Mouse (Mus musculus) MEL (cell line): ENCODE data around the gene Bscl2. TPM values are rescaled to one million over a fixed set of nuclear protein-coding genes. Genes with fewer than 3 reads are reported as not detected.

ENCODE experiments used
- DNase-seq: peaks from one replicate; pipeline ENCODE4 v3.0.0; 2011; ENCODE audit warnings: low read depth, low spot score
- H3K27ac ChIP-seq: 2 replicates; pipeline ENCODE4 v1.5.1; 2012; ENCODE audit warnings: low read depth, mild to moderate bottlenecking, control low read depth, low read length, moderate library complexity; ENCODE audit not compliant: control insufficient read depth
- H3K27me3 ChIP-seq, 2 experiments: fragments of 150-350 bp in 1 of 2; sonication (generic) in 1 of 2; 2 replicates each; pipeline ENCODE4 v1.6.1; 2012; ENCODE audit warnings: low read length in 2 of 2, mild to moderate bottlenecking in 2 of 2, improper control_type of control experiment in 1 of 2, moderate library complexity in 1 of 2; ENCODE audit not compliant: insufficient read depth in 2 of 2, control insufficient read depth in 1 of 2
- H3K36me3 ChIP-seq, 2 experiments: 2 replicates each; pipeline ENCODE4 v1.6.1; 2012 to 2014; ENCODE audit warnings: low read length in 2 of 2, improper control_type of control experiment in 1 of 2, inconsistent platforms in 1 of 2, mild to moderate bottlenecking in 1 of 2; ENCODE audit not compliant: insufficient read depth in 2 of 2, control insufficient read depth in 1 of 2
- H3K4me1 ChIP-seq, 2 experiments: fragments of 150-350 bp in 1 of 2; sonication (generic) in 1 of 2; 2 replicates each; pipeline ENCODE4 v1.6.1; 2012; ENCODE audit warnings: low read length in 2 of 2, improper control_type of control experiment in 1 of 2, mild to moderate bottlenecking in 1 of 2; ENCODE audit not compliant: insufficient read depth in 2 of 2, control insufficient read depth in 1 of 2
- H3K4me3 ChIP-seq, 2 experiments: fragments of 150-350 bp in 1 of 2; sonication (generic) in 1 of 2; 2 replicates each; pipeline ENCODE4 v1.5.1; 2012; ENCODE audit warnings: low read depth in 2 of 2, low read length in 2 of 2, mild to moderate bottlenecking in 2 of 2, moderate library complexity in 2 of 2, control low read depth in 1 of 2, improper control_type of control experiment in 1 of 2; ENCODE audit not compliant: control insufficient read depth in 1 of 2, insufficient read depth in 1 of 2
- H3K79me2 ChIP-seq: 2 replicates; pipeline ENCODE4 v1.6.1; 2012; ENCODE audit warnings: mild to moderate bottlenecking, low read length, moderate library complexity; ENCODE audit not compliant: control insufficient read depth, poor library complexity, insufficient read depth
- H3K9ac ChIP-seq: 2 replicates; pipeline ENCODE4 v1.6.1; 2012; ENCODE audit warnings: low read depth, mild to moderate bottlenecking, control low read depth, low read length, moderate library complexity; ENCODE audit not compliant: control insufficient read depth, poor library complexity, severe bottlenecking
- H3K9me3 ChIP-seq: fragments of 150-350 bp; sonication (generic); replicated peaks from 2 replicates; pipeline ENCODE4 v1.6.1; 2012; ENCODE audit warnings: mild to moderate bottlenecking, low read length, improper control_type of control experiment, moderate library complexity; ENCODE audit not compliant: insufficient read depth
- CHD2 ChIP-seq: IDR thresholded peaks from 2 replicates; pipeline ENCODE4 v1.6.1; 2011; ENCODE audit warnings: low read length, improper control_type of control experiment
- CTCF ChIP-seq, 3 experiments: IDR thresholded peaks in 2 of 3; conservative IDR thresholded peaks in 1 of 3; 2 replicates each; pipeline ENCODE4 v1.5.1; 2011 to 2012; ENCODE audit warnings: low read length in 3 of 3, low read depth in 2 of 3, mild to moderate bottlenecking in 2 of 3, improper control_type of control experiment in 1 of 3, inconsistent platforms in 1 of 3, mixed read lengths in 1 of 3, moderate library complexity in 1 of 3; ENCODE audit not compliant: control insufficient read depth in 1 of 3, insufficient read depth in 1 of 3, poor library complexity in 1 of 3, severe bottlenecking in 1 of 3
- ELF1 ChIP-seq: IDR thresholded peaks from 2 replicates; pipeline ENCODE4 v1.6.1; 2014; ENCODE audit warnings: low read depth, mild to moderate bottlenecking, inconsistent platforms, low read length, improper control_type of control experiment, moderate library complexity
- EP300 ChIP-seq, 2 experiments: IDR thresholded peaks; 2 replicates each; pipeline ENCODE4 v1.6.1; 2011; ENCODE audit warnings: improper control_type of control experiment in 2 of 2, low read length in 2 of 2, low read depth in 1 of 2, mild to moderate bottlenecking in 1 of 2
- ETS1 ChIP-seq: IDR thresholded peaks from 2 replicates; pipeline ENCODE4 v1.6.1; 2012; ENCODE audit warnings: low read depth, mild to moderate bottlenecking, inconsistent platforms, low read length, improper control_type of control experiment, moderate library complexity
- GABPA ChIP-seq: IDR thresholded peaks from 2 replicates; pipeline ENCODE4 v1.6.1; 2012; ENCODE audit warnings: low read depth, mild to moderate bottlenecking, inconsistent platforms, low read length, improper control_type of control experiment, moderate library complexity
- GATA1 ChIP-seq: IDR thresholded peaks from 2 replicates; pipeline ENCODE4 v1.6.1; 2011; ENCODE audit warnings: low read depth, low read length, improper control_type of control experiment
- HCFC1 ChIP-seq: IDR thresholded peaks from 2 replicates; pipeline ENCODE4 v1.6.1; 2012; ENCODE audit warnings: low read depth, mild to moderate bottlenecking, inconsistent platforms, low read length, improper control_type of control experiment, moderate library complexity
- JUND ChIP-seq: IDR thresholded peaks from 2 replicates; pipeline ENCODE4 v1.6.1; 2011; ENCODE audit warnings: low read depth, mild to moderate bottlenecking, improper control_type of control experiment, low read length
- KAT2A ChIP-seq: conservative IDR thresholded peaks from 2 replicates; pipeline ENCODE4 v1.6.1; 2012; ENCODE audit warnings: low read depth, low read length, improper control_type of control experiment, inconsistent platforms
- MAFK ChIP-seq: IDR thresholded peaks from 2 replicates; pipeline ENCODE4 v1.6.1; 2011; ENCODE audit warnings: low read depth, mild to moderate bottlenecking, low read length, improper control_type of control experiment, borderline replicate concordance
- MAX ChIP-seq: IDR thresholded peaks from 2 replicates; pipeline ENCODE4 v1.6.1; 2011; ENCODE audit warnings: low read length, improper control_type of control experiment
- MAZ ChIP-seq: IDR thresholded peaks from 2 replicates; pipeline ENCODE4 v1.6.1; 2012; ENCODE audit warnings: low read depth, mild to moderate bottlenecking, inconsistent platforms, low read length, improper control_type of control experiment
- MEF2A ChIP-seq: IDR thresholded peaks from 2 replicates; pipeline ENCODE4 v1.6.1; 2014; ENCODE audit warnings: low read depth, mild to moderate bottlenecking, inconsistent platforms, low read length, improper control_type of control experiment; ENCODE audit not compliant: poor library complexity, insufficient replicate concordance, severe bottlenecking; ENCODE audit errors: extremely low read depth
- MYB ChIP-seq: IDR thresholded peaks from 2 replicates; pipeline ENCODE4 v1.6.1; 2011; ENCODE audit warnings: mild to moderate bottlenecking, low read depth, low read length, improper control_type of control experiment
- MYC ChIP-seq: IDR thresholded peaks from 2 replicates; pipeline ENCODE4 v1.6.1; 2011; ENCODE audit warnings: low read depth, mild to moderate bottlenecking, low read length, improper control_type of control experiment, moderate library complexity
- NRF1 ChIP-seq: IDR thresholded peaks from 2 replicates; pipeline ENCODE4 v1.6.1; 2014; ENCODE audit warnings: low read depth, mild to moderate bottlenecking, inconsistent platforms, low read length, improper control_type of control experiment, moderate library complexity; ENCODE audit not compliant: poor library complexity, insufficient read depth, severe bottlenecking
- POLR2A ChIP-seq, 2 experiments: IDR thresholded peaks; 2 replicates each; pipeline ENCODE4 v1.6.1; 2011 to 2012; ENCODE audit warnings: low read length in 2 of 2, mild to moderate bottlenecking in 2 of 2, control low read depth in 1 of 2, improper control_type of control experiment in 1 of 2, low read depth in 1 of 2, moderate library complexity in 1 of 2; ENCODE audit not compliant: control insufficient read depth in 1 of 2, insufficient read depth in 1 of 2, poor library complexity in 1 of 2
- POLR2AphosphoS2 ChIP-seq: IDR thresholded peaks from 2 replicates; pipeline ENCODE4 v1.6.1; 2011; ENCODE audit warnings: low read length, improper control_type of control experiment
- POLR2AphosphoS5 ChIP-seq: IDR thresholded peaks from 2 replicates; pipeline ENCODE4 v1.6.1; 2012; ENCODE audit warnings: low read depth, borderline replicate concordance, mild to moderate bottlenecking, inconsistent platforms, low read length, moderate library complexity, mixed read lengths
- RAD21 ChIP-seq: IDR thresholded peaks from 2 replicates; pipeline ENCODE4 v1.6.1; 2011; ENCODE audit warnings: mild to moderate bottlenecking, low read depth, low read length, improper control_type of control experiment
- TAL1 ChIP-seq: IDR thresholded peaks from 2 replicates; pipeline ENCODE4 v1.6.1; 2012; ENCODE audit warnings: mild to moderate bottlenecking, inconsistent platforms, low read length, moderate library complexity, mixed read lengths
- UBTF ChIP-seq: IDR thresholded peaks from 2 replicates; pipeline ENCODE4 v1.6.1; 2012; ENCODE audit warnings: low read depth, mild to moderate bottlenecking, inconsistent platforms, low read length, improper control_type of control experiment, moderate library complexity, borderline replicate concordance; ENCODE audit not compliant: insufficient read depth
- USF1 ChIP-seq: IDR thresholded peaks from 2 replicates; pipeline ENCODE4 v1.6.1; 2014; ENCODE audit warnings: low read depth, mild to moderate bottlenecking, inconsistent platforms, low read length, improper control_type of control experiment, moderate library complexity
- USF2 ChIP-seq, 2 experiments: IDR thresholded peaks; 2 replicates each; pipeline ENCODE4 v1.6.1; 2011 to 2012; ENCODE audit warnings: improper control_type of control experiment in 2 of 2, low read length in 2 of 2, borderline replicate concordance in 1 of 2, inconsistent platforms in 1 of 2, low read depth in 1 of 2, mild to moderate bottlenecking in 1 of 2; ENCODE audit not compliant: insufficient read depth in 1 of 2
- ZC3H11A ChIP-seq: IDR thresholded peaks from 2 replicates; pipeline ENCODE4 v1.6.1; 2012; ENCODE audit warnings: low read depth, mild to moderate bottlenecking, inconsistent platforms, low read length, improper control_type of control experiment
- ZNF384 ChIP-seq: IDR thresholded peaks from 2 replicates; pipeline ENCODE4 v1.6.1; 2012; ENCODE audit warnings: low read depth, mild to moderate bottlenecking, inconsistent platforms, low read length, improper control_type of control experiment
- polyA plus RNA-seq, 2 experiments: library from polyadenylated mRNA; stranded (reverse) in 1 of 2; unstranded in 1 of 2; fragments of >175 nt in 1 of 2; fragments of >200 nt in 1 of 2; gene quantifications; 2 replicates each; pipeline versions ENCODE4 v1.2.1 to v1.2.4; 2012; ENCODE audit warnings: low replicate concordance in 2 of 2, low read depth in 1 of 2; ENCODE audit not compliant: insufficient read length in 2 of 2, insufficient read depth in 1 of 2, missing spikeins in 1 of 2
- total RNA-seq: library from RNA; depleted of rRNA; stranded (reverse); fragments of 300-350 nt; gene quantifications from 2 replicates; pipeline ENCODE4 v1.2.3, GENCODE M21; 2012

Bscl2 gene
- total and polyA plus RNA-seq, 3 experiments = 26.0 to 51.3 TPM; not detected in 1

GRCm38 (mm10) chr19:8883616-8884015 is 46.3 kb downstream of the Bscl2 start, which contains the start of the genes Lbhd1 and Gm49403:
Gene Lbhd1, plus strand, starts transcription at chr19:8883732.
Gene Gm49403, plus strand, starts transcription at chr19:8883930.
- peaks cover 0 to 10% of the 10 kb centered on the region in 2 experiments; a peak in 1 of 4 replicates for H3K4me1 ChIP-seq
- TF ChIP-seq USF2 (IDR thresholded peaks at IDR 0.05; ENCODE audit: borderline replicate concordance in 1 of 2, insufficient read depth in 1 of 2, low read depth in 1 of 2, low read length in 2 of 2) (no peak), MAX (no peak), POLR2AphosphoS2 (no peak), HCFC1 (no peak), MEF2A (no peak), EP300 (IDR thresholded peaks at IDR 0.05; ENCODE audit: low read depth in 1 of 2, low read length in 2 of 2) (no peak), ZNF384 (no peak), MYC (no peak), KAT2A (no peak), MAFK (no peak), POLR2A (IDR thresholded peaks at IDR 0.05; ENCODE audit: control insufficient read depth in 1 of 2, insufficient read depth in 1 of 2, low read depth in 1 of 2, low read length in 2 of 2, poor library complexity in 1 of 2) (no peak), CHD2 (no peak), CTCF (IDR thresholded peaks at IDR 0.05 in 2 of 3, conservative IDR thresholded peaks at IDR 0.05 in 1 of 3; ENCODE audit: control insufficient read depth in 1 of 3, insufficient read depth in 1 of 3, low read depth in 2 of 3, low read length in 3 of 3, poor library complexity in 1 of 3, severe bottlenecking in 1 of 3) (no peak), TAL1 (no peak), ETS1 (no peak), GATA1 (no peak)
- TF ChIP-seq, all 39 proteins: peak for 0
- peaks cover 14% of the 10 kb centered on the region for H3K79me2 ChIP-seq
- H3K9me3 ChIP-seq = no peaks in the 10 kb centered on the region
- no peak within 1 kb of the TSS for H3K4me3 ChIP-seq
- H3K9ac ChIP-seq = no peak within 1 kb of the TSS
- no peaks in the 10 kb centered on the region for H3K27me3 ChIP-seq
- peaks cover 0 to 18% of the 10 kb centered on the region in 2 experiments; a peak in 2 of 4 replicates for H3K36me3 ChIP-seq
- no peak for DNase-seq
- no peak within 1 kb of the TSS for H3K27ac ChIP-seq

GRCm38 (mm10) chr19:8886916-8887584 is 49.8 kb downstream of the Bscl2 start:
- H3K36me3 ChIP-seq = peaks cover 0 to 30% of the 10 kb centered on the region in 2 experiments; a peak in 2 of 4 replicates
- H3K9me3 ChIP-seq = no peaks in the 10 kb centered on the region
- peak overlapping the region; percentile 75 to 85; a peak in 3 of 4 replicates for H3K4me3 ChIP-seq
- H3K79me2 ChIP-seq = peaks cover 26% of the 10 kb centered on the region
- peak overlapping the region; percentile 91 for H3K27ac ChIP-seq
- H3K27me3 ChIP-seq = no peaks in the 10 kb centered on the region
- peaks cover 0 to 13% of the 10 kb centered on the region in 2 experiments; a peak in 1 of 4 replicates for H3K4me1 ChIP-seq
- H3K9ac ChIP-seq = peak overlapping the region; percentile 94
- peak; percentile 66 for DNase-seq
- TF ChIP-seq TAL1 = no peak
- TF ChIP-seq MYB = peak; percentile 32; the same call in 1 of the 2 replicates
- TF ChIP-seq CTCF (IDR thresholded peaks at IDR 0.05 in 2 of 3, conservative IDR thresholded peaks at IDR 0.05 in 1 of 3; ENCODE audit: control insufficient read depth in 1 of 3, insufficient read depth in 1 of 3, low read depth in 2 of 3, low read length in 3 of 3, poor library complexity in 1 of 3, severe bottlenecking in 1 of 3) = no peak
- no peak for TF ChIP-seq GABPA
- no peak for TF ChIP-seq MAZ
- no peak for TF ChIP-seq USF1
- TF ChIP-seq UBTF = no peak
- TF ChIP-seq POLR2AphosphoS2 = peak; percentile 97; the same call in 1 of the 2 replicates
- TF ChIP-seq RAD21 = no peak
- no peak for TF ChIP-seq MEF2A
- no peak; the same call in 1 of the 2 replicates for TF ChIP-seq MAX
- no peak; the same call in 1 of the 2 replicates for TF ChIP-seq KAT2A
- TF ChIP-seq JUND = no peak
- no peak for TF ChIP-seq NRF1
- no peak for TF ChIP-seq ZC3H11A
- TF ChIP-seq ELF1 = no peak
- no peak for TF ChIP-seq EP300 (IDR thresholded peaks at IDR 0.05; ENCODE audit: low read depth in 1 of 2, low read length in 2 of 2)
- no peak for TF ChIP-seq POLR2AphosphoS5
